Mouse (Mus musculus): Measurements from ENCODE around the gene Cln5.
A peak's percentile ranks its signal among the peaks of the same experiment; 100 is the strongest.

Gene Cln5

DNA sequence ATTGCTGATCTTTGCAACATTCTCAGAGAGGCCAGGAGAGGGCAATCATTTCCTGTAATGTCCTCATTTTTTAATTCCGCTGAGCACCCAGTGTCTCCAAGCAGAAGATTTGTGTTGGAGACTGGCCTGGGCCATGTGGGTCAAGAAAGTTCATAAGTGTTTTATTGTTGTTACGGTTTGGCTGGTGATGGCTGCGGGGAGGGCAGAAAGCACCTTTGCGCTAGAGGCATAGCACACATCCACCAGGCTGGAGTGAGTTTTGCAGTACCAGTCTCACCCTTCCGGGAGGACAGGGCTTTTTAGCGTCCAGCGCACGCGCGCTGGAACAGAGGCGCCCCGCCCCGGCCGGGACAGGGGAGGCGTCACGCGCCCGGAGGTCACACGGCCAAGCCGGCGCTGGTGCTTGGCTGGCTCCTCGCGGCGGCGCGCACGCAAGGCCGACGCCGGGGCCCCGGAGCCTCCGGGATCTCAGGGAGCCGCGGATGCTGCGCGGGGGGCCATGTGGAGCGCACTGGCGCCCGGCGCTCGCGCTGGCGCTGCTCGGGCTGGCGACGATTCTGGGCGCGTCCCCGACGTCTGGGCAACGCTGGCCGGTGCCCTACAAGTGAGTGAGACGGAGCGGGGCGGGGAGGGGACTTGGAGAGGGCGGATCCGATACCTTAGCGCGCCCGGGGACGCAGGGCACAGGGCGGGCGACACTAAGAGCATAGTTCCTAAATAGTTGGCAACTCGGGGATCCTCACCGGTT, at the start of gene Cln5:
Gene Cln5 (plus strand): TSS at position 353 of the 748 bp plus-strand sequence.
- peak; percentile 85 for DNase-seq (ENCODE audit: low spot score)

DNA sequence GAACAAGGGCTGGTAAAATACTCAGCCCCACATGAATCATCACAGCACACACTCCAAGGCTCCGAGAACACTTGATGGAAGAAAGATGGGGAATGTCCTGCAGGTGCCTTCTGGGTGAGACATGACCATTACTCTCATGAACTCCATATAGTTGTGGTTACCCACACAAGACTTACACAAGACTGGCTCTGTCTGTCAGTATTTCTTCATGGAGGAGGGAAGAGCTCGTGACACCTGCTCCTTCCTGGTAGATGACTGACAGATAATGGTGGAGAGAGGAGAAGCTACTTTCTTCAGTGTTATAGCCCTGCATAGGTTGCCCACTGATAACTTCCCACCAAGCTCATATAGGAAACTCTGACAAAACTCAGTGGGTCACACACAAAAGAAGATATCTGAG, 40.8 kb upstream of the Cln5 start:
- DNase-seq (ENCODE audit: low spot score), result no peak

- no peak for DNase-seq (ENCODE audit: low spot score)
Observed at GRCm38 (mm10) chr14:103033271-103033823, 36.7 kb upstream of the Cln5 start.

GRCm38 (mm10) chr14:103034076-103034475, 35.9 kb upstream of the Cln5 start:
- no peak for DNase-seq (ENCODE audit: low spot score)

DNA sequence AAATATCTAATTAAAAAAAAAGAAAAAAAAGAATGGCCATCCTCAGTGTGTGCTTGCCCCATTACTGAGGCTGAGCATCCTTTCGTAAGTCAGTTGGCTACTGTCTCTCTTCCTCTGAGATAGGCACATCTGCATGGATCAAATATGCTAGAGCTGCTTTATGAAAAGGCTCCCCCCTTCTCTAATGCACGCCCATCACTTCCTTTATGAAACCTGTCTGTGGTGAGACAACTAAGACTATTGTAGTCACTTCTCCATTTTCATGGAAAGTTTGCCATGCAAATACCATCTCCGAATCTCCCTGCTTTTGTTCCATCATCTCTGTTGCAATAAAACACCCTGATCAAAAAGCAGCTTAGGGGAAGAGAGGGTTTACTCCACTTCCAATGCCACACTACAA, 33.0 kb upstream of the Cln5 start:
- no peak for DNase-seq (ENCODE audit: low spot score)

DNA sequence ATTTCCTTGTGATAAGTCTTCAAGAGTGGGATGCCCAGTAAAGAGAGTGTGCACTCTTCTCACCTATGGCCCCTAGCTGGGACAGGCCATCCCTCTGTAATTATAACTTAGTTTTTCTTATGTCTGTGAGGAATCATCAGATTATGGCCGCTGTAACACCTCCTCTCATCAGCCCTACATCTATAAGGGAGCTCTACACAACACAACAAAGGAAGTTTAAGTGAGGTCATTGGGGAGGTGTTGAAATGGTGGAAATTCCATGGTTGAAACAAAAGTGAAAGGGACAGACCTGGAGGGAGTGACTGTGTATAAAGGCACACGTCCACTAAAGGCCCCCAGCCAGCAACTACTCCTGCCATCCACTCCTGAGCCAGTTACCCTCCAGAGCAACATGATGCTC, 23.3 kb upstream of the Cln5 start, which contains the start of gene Acod1:
Gene Acod1 (plus strand): TSS at position 301 of the 400 bp plus-strand sequence.
- DNase-seq (ENCODE audit: low spot score), result no peak

GRCm38 (mm10) chr14:103048292-103049086, 21.5 kb upstream of the Cln5 start:
- no peak for DNase-seq (ENCODE audit: low spot score)

- peak; percentile 53 for DNase-seq (ENCODE audit: low spot score)
Observed at GRCm38 (mm10) chr14:103051159-103051769, 18.8 kb upstream of the Cln5 start.

DNA sequence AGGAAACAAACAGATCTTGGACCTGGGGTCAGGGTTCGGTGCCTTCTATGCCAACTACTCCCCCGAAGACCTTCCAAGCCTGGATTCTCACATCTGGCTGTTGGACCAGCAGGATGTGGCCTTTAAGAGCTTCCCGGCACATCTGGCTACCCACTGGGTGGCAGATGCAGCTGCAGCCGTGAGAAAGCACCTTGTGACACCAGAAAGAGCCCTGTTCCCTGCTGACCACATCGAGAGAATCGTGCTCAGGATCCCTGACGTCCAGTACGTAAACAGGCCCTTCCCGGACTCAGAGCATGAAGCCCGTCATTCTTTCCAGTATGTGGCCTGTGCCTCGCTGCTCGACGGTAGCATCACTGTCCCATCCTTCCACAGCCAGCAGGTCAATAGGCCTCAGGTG, 15.3 kb upstream of the Cln5 start:
- no peak for DNase-seq (ENCODE audit: low spot score)

DNA sequence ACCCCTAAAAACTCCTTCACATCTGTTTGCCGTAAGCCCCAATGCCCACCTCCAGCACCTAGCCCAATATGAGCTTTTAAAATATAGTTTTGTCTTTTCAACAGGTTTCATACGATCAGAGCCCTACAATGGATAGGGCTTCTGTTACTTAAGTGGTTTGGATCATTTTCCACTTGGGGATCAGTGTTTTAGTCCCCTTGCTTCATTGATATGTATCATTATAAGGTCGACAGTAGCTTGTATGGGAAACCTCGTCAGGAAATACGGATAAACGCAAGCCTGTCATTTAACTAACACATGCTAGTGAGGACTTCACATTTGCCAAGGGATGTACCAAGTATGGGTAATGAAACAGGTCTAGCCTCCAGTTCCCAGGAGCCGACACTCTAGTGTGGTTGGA, 13.4 kb upstream of the Cln5 start:
- no peak for DNase-seq (ENCODE audit: low spot score)

- DNase-seq (ENCODE audit: low spot score), result no peak
Observed at GRCm38 (mm10) chr14:103058998-103059397, 11.0 kb upstream of the Cln5 start.

- DNase-seq (ENCODE audit: low spot score), result no peak
Observed at GRCm38 (mm10) chr14:103059495-103059894, 10.5 kb upstream of the Cln5 start.

DNA sequence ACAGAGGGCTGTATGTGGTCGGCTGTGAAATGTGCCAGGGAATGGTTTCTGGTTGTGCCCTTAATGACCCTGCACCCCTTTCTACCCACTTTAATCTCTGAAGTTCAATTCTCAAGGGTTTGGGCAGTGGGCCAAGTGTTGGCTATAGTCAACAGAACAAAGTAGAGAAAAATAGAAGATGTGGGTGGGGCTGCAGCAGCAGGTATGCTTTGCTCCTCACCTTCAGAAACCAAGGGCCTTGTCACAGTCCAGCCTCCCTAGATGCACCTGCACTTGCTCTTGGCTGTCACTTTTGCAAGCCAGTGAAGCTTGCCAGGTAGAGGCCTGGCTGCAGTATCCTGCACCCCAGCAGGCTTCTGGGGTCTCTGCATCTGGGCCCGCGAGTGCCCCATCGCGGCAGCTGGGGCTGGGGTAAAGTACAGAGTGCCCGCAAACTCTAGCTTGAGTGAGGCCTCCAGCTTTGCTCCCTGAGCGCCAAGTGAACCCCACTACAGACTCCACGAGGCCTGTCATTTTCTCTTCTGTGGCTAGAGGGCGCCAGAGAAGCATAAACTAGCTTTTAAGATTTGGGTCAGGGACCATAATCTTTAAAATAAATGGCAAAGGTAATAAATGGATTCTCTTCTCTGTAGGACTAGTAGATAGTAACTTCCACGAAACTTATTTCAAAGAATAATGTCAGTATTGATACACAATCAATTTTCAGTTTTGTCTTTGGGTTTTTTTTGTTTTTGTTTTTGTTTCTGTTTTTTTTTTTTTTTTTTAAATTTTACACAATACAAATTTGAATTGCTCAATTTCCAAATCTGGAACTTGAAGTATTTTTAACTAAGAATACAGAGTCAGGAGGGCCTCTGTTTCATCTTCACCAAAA, 4.5 kb upstream of the Cln5 start:
- no peak for DNase-seq (ENCODE audit: low spot score)

- no peak for DNase-seq (ENCODE audit: low spot score)
Observed at GRCm38 (mm10) chr14:103069465-103069863, 552 bp upstream of the Cln5 start.

DNA sequence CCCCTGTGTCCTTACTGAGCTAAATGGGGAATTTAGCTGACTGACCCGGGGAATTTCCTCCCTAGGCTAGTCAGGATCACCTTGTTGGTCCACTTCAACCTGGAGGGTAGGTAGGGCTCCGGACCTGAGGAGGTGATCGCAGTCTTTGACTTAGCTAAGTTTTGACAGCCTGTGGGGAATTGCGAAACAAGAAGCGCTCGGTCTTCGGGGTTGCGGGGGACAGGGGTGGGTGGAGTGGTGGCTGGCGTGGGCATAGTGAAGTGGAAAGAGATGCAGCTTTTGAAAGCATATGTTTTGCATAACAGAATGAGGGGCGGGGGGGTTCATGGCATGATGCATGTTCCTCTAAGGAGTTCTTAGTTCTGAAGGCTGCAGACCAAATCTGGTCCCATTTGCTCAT, 774 bp downstream of the Cln5 start:
- DNase-seq (ENCODE audit: low spot score), result no peak

DNA sequence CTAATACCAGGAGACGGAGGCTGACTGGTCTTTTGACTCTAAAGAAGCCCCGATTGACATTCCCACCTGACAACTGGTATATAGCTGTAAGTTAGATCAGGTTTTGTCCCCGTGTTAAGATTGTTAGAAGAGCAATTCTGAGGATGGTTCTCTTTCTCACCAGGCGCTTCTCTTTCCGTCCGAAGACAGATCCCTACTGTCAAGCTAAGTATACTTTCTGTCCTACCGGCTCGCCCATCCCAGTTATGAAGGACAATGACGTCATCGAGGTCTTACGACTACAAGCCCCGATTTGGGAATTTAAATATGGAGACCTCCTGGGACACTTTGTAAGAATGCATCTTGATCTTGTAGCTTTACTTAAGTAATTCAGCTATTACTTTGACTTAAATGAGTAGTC, 1.5 kb downstream of the Cln5 start:
- no peak for DNase-seq (ENCODE audit: low spot score)

DNA sequence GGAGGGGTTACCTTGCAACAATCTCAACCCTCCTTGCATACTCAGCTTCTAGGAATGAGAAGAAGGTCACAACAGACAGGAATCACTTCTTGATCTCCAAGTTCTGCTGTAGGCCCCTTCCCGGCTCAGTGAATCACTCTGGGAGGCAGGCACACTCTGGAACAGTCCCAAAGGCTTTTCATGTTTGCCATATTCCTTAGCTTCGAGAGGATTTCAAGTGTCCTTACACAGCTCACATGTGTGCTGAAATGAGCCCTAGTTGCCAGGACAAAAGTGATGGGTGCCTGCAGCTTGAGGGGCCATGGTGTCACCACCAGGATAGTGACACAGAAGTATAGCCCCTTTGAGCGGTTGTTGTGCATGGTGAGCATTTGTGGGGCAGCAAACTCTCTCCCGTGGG, 2.7 kb downstream of the Cln5 start:
- no peak for DNase-seq (ENCODE audit: low spot score)

- DNase-seq (ENCODE audit: low spot score), result no peak
Observed at GRCm38 (mm10) chr14:103073825-103074224, 3.8 kb downstream of the Cln5 start.

DNA sequence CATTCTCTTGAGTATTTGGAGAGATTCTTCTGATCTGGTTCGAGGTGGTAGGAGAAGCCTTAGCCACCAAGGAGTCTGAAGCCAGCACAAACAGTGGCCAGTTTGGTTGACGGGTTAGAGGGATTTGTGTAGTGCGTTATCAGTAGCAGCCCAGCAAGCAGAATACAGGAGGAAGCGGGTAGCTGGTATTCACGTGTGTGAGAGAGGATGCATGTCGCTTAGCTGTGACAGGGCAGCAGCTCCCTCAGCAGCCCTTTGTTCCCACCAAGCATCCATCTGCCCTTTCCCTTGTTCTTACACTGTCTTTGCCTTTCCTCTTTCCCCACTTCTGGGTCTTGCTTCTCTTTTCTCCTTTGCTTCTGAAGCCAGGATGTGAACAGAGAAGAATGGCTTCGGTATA, 5.2 kb downstream of the Cln5 start:
- DNase-seq (ENCODE audit: low spot score), result no peak

DNA sequence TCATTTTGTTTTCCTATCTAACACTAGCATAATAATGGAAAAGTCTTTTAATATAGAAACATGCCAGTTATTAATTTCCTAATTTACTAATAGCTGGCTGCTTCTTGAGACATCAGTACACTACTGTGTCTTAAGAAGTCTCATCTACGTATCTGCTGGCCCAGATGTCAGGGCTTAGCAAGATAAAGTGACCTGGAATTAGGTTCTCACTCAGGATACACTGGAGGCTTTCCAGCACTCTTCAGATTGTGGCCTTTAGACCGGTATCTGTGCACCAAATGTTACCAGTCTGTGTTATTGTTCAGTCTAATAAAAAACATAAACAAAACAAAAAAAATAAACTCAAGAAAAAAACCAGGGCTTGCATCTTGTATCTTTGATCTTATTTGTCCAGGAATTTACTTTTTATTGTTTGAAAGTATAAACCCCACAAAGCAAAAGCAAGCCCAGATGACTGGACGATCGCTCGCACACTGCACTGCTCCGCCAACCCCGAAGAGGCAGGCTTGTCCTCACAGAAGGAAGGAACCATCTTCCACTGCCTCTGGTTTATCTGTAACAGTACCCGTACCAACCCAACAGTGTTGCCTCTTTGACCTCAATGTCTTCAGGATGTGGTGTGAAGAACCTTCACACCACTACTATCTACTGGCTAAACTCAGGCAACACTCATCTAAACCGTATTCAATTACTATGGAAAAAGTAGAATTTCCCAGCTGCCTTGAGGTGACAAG, 7.4 kb downstream of the Cln5 start:
- no peak for DNase-seq (ENCODE audit: low spot score)

Measured in left cerebral cortex, adult 11 months (tissue).